Mouse (Mus musculus) megakaryocyte, embryonic 14.5 days (primary cell): ENCODE measurements around the gene Rhbdd1.

Experiments used
- FLI1 ChIP-seq: IDR thresholded peaks from 2 replicates; pipeline ENCODE4 v1.6.1; 2012; ENCODE audit warnings: low read length, inconsistent platforms, mixed read lengths
- GATA1 ChIP-seq: IDR thresholded peaks from 3 replicates; pipeline ENCODE4 v1.6.1; 2012; ENCODE audit warnings: mixed read lengths, low read length, inconsistent platforms, borderline replicate concordance

DNA sequence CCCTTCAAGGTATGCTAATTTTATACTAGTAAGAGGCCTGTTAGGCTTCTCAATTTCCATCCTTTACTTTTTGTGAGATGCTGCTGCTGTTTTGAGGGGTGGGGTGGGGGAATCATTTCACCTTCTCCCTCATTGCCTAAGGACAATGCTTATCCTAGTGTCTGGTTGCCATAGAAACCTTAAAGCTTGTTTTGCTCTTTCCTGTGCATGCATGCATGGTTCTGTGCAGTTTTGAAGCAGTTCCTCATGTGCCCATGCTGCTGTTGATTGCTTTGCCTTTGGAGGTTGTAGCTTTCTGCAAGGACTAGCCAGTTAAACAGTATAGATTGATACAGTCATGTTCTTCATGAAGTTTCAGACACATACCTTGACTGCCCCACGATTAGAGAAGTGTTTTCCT lies 5.2 kb downstream of the Rhbdd1 start:
- TF ChIP-seq GATA1 (no peak), FLI1 (no peak)
